Mouse (Mus musculus) liver, embryonic 16.5 days (tissue): ENCODE results near the gene A930009A15Rik. TPM values are rescaled to one million over a fixed set of nuclear protein-coding genes. Genes with fewer than 3 reads are reported as not detected.

Source experiments
- ATAC-seq: fragments of 200-750 bp; cut with Nextera tagmentation; 2 replicates; pipeline ENCODE4 v1.8.0; 2017; ENCODE audit warnings: low read depth, mild to moderate bottlenecking, moderate number of reproducible peaks, moderate library complexity
- H3K27ac ChIP-seq: fragments of 300-500 bp; sonication (generic); 2 replicates; pipeline ENCODE4 v1.5.1; 2014; ENCODE audit warnings: mild to moderate bottlenecking, low read length
- H3K27me3 ChIP-seq: fragments of 300-500 bp; sonication (generic); 2 replicates; pipeline ENCODE4 v1.6.1; 2014; ENCODE audit warnings: low read depth, low read length, mixed read lengths; ENCODE audit not compliant: control insufficient read depth, insufficient read depth
- H3K36me3 ChIP-seq: fragments of 300-500 bp; sonication (generic); 2 replicates; pipeline ENCODE4 v1.6.1; 2014; ENCODE audit warnings: mild to moderate bottlenecking; ENCODE audit not compliant: control insufficient read depth, insufficient read depth
- H3K4me1 ChIP-seq: fragments of 300-500 bp; sonication (generic); 2 replicates; pipeline ENCODE4 v1.6.1; 2014; ENCODE audit warnings: low read depth, low read length, mixed read lengths; ENCODE audit not compliant: control insufficient read depth
- H3K4me2 ChIP-seq: fragments of 300-500 bp; sonication (generic); 2 replicates; pipeline ENCODE4 v1.6.1; 2014; ENCODE audit warnings: low read depth, low read length, mixed read lengths
- H3K4me3 ChIP-seq: fragments of 300-500 bp; sonication (generic); 2 replicates; pipeline ENCODE4 v1.5.1; 2014; ENCODE audit warnings: low read depth, mild to moderate bottlenecking, low read length
- H3K9ac ChIP-seq: fragments of 300-500 bp; sonication (generic); 2 replicates; pipeline ENCODE4 v1.6.1; 2014; ENCODE audit warnings: low read depth, low read length
- H3K9me3 ChIP-seq: fragments of 300-500 bp; sonication (generic); replicated peaks from 2 replicates; pipeline ENCODE4 v1.6.1; 2016; ENCODE audit warnings: low read length; ENCODE audit not compliant: control insufficient read depth
- WGBS: fragments of 180-500 bp; shearing (Covaris S2); extraction: QIAGEN DNeasy Blood & Tissue Kit; methylation state at CpG from one replicate; pipeline ENCODE4 v1.1.7; 2014; ENCODE audit not compliant: insufficient replicate concordance; 5-methylcytosine and 5-hydroxymethylcytosine counted together
- polyA plus RNA-seq: library from polyadenylated mRNA; unstranded; fragments of >200 nt; fragmentation: Nextera tagmentation; extraction: Ambion mirVana; gene quantifications from 2 replicates; pipeline ENCODE4 v1.2.1, GENCODE M21; 2015

A930009A15Rik gene
- polyA plus RNA-seq, 1 experiment from 2014 or later, result not detected

- peaks cover 2% of the 10 kb centered on the region; the same call in 1 of the 2 replicates for H3K4me1 ChIP-seq
- no peaks in the 10 kb centered on the region for H3K9me3 ChIP-seq
- no peak within 1 kb of the TSS for H3K27ac ChIP-seq
- WGBS, result 2% methylated on average over 45 of the region's 47 CpGs
- peak; percentile 70 for ATAC-seq
- H3K4me2 ChIP-seq, result peak within 1 kb of the TSS; percentile 64
- peaks cover 35% of the 10 kb centered on the region for H3K27me3 ChIP-seq
- peak within 1 kb of the TSS; percentile 49 for H3K4me3 ChIP-seq
- no peak within 1 kb of the TSS for H3K9ac ChIP-seq
- no peaks in the 10 kb centered on the region for H3K36me3 ChIP-seq
Measured at GRCm38 (mm10) chr10:115587301-115587969, 17.6 kb downstream of the A930009A15Rik start, which contains the start of gene Lgr5. Lgr5 (minus strand) TSS chr10:115587780.

DNA sequence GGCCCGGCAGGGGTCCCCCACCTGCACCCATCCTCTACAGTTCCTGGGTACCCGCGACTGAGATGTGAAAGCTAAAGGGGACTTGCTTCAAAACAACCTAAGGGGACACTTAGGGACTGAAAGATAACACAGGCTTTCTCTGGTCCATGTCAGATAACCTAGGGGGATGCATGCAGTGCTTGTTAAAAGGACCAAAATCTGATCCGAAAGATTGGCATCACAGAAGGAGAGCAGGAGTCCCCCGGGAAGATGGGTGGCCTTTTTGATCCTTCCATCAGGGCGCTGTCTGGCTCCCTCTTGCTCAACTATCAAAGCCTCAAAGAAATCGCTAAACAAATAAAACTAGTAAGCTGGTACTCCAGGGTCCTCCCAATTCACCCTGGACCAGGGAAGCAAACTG, 18.2 kb downstream of the A930009A15Rik start:
- H3K36me3 ChIP-seq, result no peaks in the 10 kb centered on the region
- H3K4me3 ChIP-seq, result peak overlapping the region; percentile 49
- ATAC-seq, result no peak
- H3K9ac ChIP-seq, result no peak overlapping the region
- no peaks in the 10 kb centered on the region for H3K9me3 ChIP-seq
- peak overlapping the region; percentile 64 for H3K4me2 ChIP-seq
- peaks cover 35% of the 10 kb centered on the region for H3K27me3 ChIP-seq
- peaks cover 2% of the 10 kb centered on the region; the same call in 1 of the 2 replicates for H3K4me1 ChIP-seq
- WGBS, result 0% methylated on average over 7 of the region's 7 CpGs
- no peak overlapping the region for H3K27ac ChIP-seq

DNA sequence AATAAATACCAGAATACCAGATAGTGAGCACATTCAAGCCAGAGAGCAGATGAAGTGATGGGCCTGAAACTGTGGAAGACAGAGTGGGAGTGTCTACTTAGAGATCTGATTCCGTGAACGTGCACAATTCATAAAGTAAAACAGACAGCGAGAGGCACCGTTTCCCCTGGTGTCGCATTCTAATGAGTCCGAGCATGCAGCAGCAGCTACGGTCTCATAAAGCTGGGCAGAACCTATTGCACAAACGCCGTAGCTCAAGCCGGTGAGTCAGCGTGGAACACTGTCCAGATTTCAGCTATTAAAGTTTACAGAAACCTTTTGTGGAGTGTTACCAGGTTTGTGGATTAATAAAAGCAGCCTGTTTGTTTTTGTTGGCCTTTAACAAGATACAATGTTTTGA, 23.4 kb downstream of the A930009A15Rik start:
- no peak for ATAC-seq
- no peaks in the 10 kb centered on the region for H3K36me3 ChIP-seq
- 71% methylated on average over 11 of the region's 11 CpGs for WGBS

GRCm38 (mm10) chr10:115593651-115594050, 23.9 kb downstream of the A930009A15Rik start:
- ATAC-seq, result no peak
- 70% methylated on average over 6 of the region's 6 CpGs for WGBS
- Histone ChIP-seq H3K36me3 (no peaks in the 10 kb centered on the region), H3K9me3 (no peaks in the 10 kb centered on the region), H3K4me1 (no peaks in the 10 kb centered on the region), H3K4me3 (no peak overlapping the region), H3K9ac (no peak overlapping the region), H3K4me2 (no peak overlapping the region), H3K27ac (no peak overlapping the region), H3K27me3 (no peaks in the 10 kb centered on the region)

More for the DNA sequence above, 23.4 kb downstream of the A930009A15Rik start:
- Histone ChIP-seq H3K4me3 (no peak overlapping the region), H3K27ac (no peak overlapping the region), H3K27me3 (peaks cover 2% of the 10 kb centered on the region), H3K9me3 (no peaks in the 10 kb centered on the region), H3K4me2 (no peak overlapping the region), H3K4me1 (no peaks in the 10 kb centered on the region), H3K9ac (no peak overlapping the region)

DNA sequence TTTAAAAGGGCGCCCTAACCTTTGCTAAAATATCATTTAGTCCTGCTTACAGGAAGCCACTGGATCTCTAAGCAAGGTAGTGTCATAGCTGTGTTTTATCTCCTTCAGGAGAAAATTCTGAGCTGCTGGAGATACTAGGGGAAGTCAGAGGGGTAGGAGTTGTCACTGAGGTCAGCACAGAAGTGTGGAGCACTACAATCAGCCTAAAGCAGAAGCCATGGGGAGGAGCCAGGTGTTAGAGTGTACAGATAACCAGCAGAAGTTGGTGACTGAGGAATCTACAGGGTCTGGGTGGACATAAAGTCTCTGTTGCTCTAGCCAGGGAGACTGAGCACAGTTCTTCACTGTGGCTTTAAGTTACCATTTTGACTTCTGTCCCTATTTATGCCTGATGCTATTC, 26.0 kb downstream of the A930009A15Rik start:
- Histone ChIP-seq H3K9ac (no peak overlapping the region), H3K4me3 (no peak overlapping the region), H3K27me3 (no peaks in the 10 kb centered on the region), H3K36me3 (no peaks in the 10 kb centered on the region), H3K27ac (no peak overlapping the region), H3K4me1 (no peaks in the 10 kb centered on the region), H3K9me3 (no peaks in the 10 kb centered on the region), H3K4me2 (no peak overlapping the region)
- 70% methylated on average over 1 of the region's 1 CpGs for WGBS
- ATAC-seq, result no peak

DNA sequence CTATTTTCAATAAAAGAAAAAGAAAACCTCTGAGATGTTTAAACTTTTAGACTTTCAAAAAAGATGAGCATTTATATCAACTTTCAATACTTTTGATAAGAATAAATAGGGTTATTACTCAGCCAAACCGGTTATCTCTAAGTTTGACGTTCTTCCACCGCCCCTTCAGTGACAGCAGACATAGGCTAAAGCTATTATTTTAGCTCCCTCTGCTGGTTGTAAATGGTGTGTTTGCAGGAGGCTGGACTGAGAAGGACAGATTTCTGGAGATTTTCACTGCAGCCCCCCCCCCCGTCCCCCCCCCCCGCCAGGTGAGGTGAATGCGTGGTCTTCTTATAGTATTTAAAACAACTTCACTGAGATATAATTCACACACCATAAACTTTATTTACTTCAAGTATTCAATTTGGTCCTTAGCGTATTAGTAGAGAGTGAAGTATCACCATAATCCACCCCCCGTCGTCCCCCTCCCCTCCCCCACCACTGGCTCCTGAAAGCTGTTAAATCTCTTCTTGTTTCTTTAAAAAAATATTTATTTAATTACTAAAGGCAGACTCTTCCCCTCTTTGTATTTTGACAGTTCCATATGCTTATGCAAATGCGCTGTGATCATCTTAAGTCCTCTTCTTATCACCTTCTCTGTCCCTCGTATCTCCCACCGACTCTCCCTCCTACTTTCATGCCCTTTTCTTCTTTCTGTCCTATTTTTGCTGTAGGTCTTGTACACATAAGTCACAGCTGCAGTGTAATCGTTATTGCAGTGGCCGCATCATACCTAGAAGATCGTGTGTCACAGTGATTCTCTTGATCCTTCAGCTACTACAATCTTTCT, 47.9 kb downstream of the A930009A15Rik start:
- WGBS, result 10% methylated on average over 14 of the region's 15 CpGs
- no peak overlapping the region for H3K9ac ChIP-seq
- H3K4me2 ChIP-seq, result no peak overlapping the region
- no peaks in the 10 kb centered on the region for H3K4me1 ChIP-seq
- no peak overlapping the region for H3K4me3 ChIP-seq
- no peaks in the 10 kb centered on the region for H3K27me3 ChIP-seq
- ATAC-seq, result no peak
- no peaks in the 10 kb centered on the region for H3K9me3 ChIP-seq
- H3K36me3 ChIP-seq, result no peaks in the 10 kb centered on the region
- H3K27ac ChIP-seq, result no peak overlapping the region

DNA sequence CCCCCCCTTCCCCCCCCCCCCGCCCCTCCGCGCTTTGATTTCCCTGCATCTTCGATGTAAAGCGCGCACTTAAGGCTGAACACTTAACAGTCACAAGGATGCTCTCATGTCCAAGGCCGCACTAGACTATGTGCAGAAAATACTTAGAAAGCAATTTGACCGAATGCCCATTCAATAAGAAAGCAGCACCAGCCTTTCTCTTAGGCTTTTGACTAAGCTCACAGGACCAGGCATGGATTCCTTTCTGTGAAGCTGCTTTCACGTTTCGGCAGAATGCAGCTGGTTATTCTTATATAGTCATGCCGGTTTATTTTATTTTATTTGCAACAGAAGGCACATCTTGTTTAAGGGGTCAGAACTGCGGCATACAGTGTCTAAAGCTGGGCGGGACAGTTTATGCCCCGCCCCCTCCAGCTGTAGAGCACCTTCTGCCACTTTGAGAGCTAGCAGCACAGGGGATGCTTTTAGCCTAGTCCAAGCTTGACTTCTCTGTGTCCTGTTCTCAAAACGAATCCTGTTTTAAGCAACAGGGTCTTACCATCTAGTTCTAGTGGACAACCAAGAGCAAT, 48.6 kb downstream of the A930009A15Rik start:
- H3K9ac ChIP-seq, result no peak overlapping the region
- H3K36me3 ChIP-seq, result no peaks in the 10 kb centered on the region
- no peaks in the 10 kb centered on the region for H3K27me3 ChIP-seq
- H3K4me1 ChIP-seq, result no peaks in the 10 kb centered on the region
- H3K27ac ChIP-seq, result no peak overlapping the region
- ATAC-seq, result no peak
- no peak overlapping the region for H3K4me3 ChIP-seq
- WGBS, result 26% methylated on average over 15 of the region's 15 CpGs
- no peak overlapping the region for H3K4me2 ChIP-seq
- no peaks in the 10 kb centered on the region for H3K9me3 ChIP-seq

DNA sequence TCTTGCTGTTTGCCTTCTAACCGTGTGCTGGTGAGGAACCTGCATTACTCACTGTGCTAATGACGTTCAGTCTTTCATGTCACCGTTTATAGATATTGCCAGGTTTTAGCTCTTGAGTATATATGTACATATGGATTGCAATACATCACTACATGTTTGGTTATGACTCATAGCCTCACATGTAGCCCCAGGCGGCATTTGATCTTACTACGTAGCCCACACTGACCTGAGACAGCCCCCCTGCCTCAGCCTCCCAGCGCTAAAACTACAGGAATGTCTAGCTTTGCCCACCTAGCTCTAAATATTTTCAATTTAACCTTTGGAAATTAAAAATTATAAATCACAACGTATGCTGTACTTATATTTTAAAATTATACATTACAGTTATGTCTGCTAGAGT, 53.7 kb downstream of the A930009A15Rik start:
- Histone ChIP-seq H3K27ac (no peak overlapping the region), H3K4me3 (no peak overlapping the region), H3K9me3 (no peaks in the 10 kb centered on the region), H3K27me3 (no peaks in the 10 kb centered on the region), H3K36me3 (no peaks in the 10 kb centered on the region), H3K4me2 (no peak overlapping the region), H3K9ac (no peak overlapping the region), H3K4me1 (no peaks in the 10 kb centered on the region)
- WGBS, result 70% methylated on average over 7 of the region's 7 CpGs
- ATAC-seq, result no peak
